Mouse (Mus musculus) embryonic facial prominence, embryonic 13.5 days (tissue): Measurements from ENCODE around the gene Apbb1ip. TPM values are rescaled to one million over a fixed set of nuclear protein-coding genes. Genes with fewer than 3 reads are reported as not detected.
A peak's percentile ranks its signal among the peaks of the same experiment; 100 is the strongest.

Source experiments
- ATAC-seq: fragments of 200-750 bp; cut with Nextera tagmentation; 2 replicates; pipeline ENCODE4 v1.8.0; 2017; ENCODE audit warnings: low read depth; ENCODE audit not compliant: insufficient number of reproducible peaks, insufficient read depth, low FRiP score, low TSS enrichment
- H3K27ac ChIP-seq: fragments of 300-500 bp; sonication (generic); 2 replicates; pipeline ENCODE4 v1.5.1; 2015; ENCODE audit warnings: moderate library complexity, mild to moderate bottlenecking, inconsistent platforms
- H3K27me3 ChIP-seq: fragments of 300-500 bp; sonication (generic); 2 replicates; pipeline ENCODE4 v1.6.1; 2015; ENCODE audit warnings: mild to moderate bottlenecking, inconsistent platforms
- H3K36me3 ChIP-seq: fragments of 300-500 bp; sonication (generic); 2 replicates; pipeline ENCODE4 v1.6.1; 2015; ENCODE audit warnings: mild to moderate bottlenecking, inconsistent platforms
- H3K4me1 ChIP-seq: fragments of 300-500 bp; sonication (generic); 2 replicates; pipeline ENCODE4 v1.6.1; 2015; ENCODE audit warnings: inconsistent platforms
- H3K4me2 ChIP-seq: fragments of 300-500 bp; sonication (generic); 2 replicates; pipeline ENCODE4 v1.6.1; 2015; ENCODE audit warnings: moderate library complexity, mild to moderate bottlenecking, inconsistent platforms
- H3K4me3 ChIP-seq: fragments of 300-500 bp; sonication (generic); 2 replicates; pipeline ENCODE4 v1.5.1; 2015; ENCODE audit warnings: mild to moderate bottlenecking, inconsistent platforms
- H3K9ac ChIP-seq: fragments of 300-500 bp; sonication (generic); 2 replicates; pipeline ENCODE4 v1.6.1; 2015; ENCODE audit warnings: mild to moderate bottlenecking, inconsistent platforms
- H3K9me3 ChIP-seq: fragments of 300-500 bp; sonication (generic); 2 replicates; pipeline ENCODE4 v1.6.1; 2016; ENCODE audit warnings: inconsistent platforms
- WGBS: fragments of 180-500 bp; shearing (Covaris S2); methylation state at CpG from one replicate; pipeline ENCODE4 v1.1.7; 2015; ENCODE audit warnings: mixed read lengths; 5-methylcytosine and 5-hydroxymethylcytosine counted together
- polyA plus RNA-seq: library from polyadenylated mRNA; unstranded; fragments of >200 nt; fragmentation: Nextera tagmentation; extraction: Ambion mirVana; gene quantifications from 2 replicates; pipeline ENCODE4 v1.2.1, GENCODE M21; 2015

Apbb1ip gene
- polyA plus RNA-seq, 1 experiment from 2014 or later = 4.5 TPM

DNA sequence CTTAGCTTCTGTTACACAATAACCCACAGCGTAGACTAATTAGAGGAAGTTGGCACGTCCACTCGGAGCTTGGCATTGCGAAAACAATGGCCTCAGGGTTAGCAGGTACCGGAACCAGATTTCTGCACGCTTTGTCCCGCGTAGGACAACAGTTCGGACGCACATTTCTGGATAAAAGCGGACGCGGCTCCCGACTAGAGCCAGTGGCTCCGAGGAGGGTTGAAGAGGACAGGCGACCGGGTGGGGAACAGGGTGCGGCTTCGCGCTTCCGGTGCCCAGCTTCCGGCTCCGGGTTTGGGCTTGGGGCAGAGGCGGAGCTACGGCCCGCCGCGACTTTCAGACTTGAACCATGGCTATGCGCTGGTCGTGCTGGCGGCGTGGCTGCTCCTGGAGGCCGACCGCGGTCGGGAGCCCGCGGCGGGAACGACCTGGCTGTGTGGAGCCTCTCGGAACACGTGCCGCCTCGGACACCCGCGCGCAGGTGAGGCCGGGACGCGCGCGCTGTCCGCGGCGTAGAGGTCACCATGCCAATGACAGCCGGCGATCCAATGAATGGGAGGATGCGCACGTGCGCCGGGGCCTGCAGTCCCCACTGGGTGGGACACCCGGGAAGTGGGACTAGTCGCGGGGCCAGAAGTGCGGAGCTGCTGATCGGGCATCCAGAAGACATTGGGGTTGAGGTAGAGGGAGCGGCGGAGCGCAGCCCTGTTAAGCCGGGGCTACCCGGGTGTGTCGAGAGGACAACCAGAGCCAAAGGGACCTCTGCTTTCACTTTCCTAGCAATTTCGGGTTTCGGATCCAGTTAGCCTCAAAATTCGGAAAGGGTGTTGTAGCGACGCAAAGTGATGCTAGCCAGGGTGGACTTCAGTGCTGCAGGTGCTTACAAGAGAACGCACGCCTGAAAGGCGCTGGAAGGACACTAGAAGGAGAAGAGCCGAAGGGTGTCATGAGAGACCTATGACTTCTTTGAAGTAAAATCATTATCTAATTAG, 121.7 kb downstream of the Apbb1ip start, which contains the start of gene Pdss1:
Gene Pdss1 (plus strand): TSS at position 241 of the 992 bp plus-strand sequence.
- Histone ChIP-seq H3K9me3 (no peaks in the 10 kb centered on the region), H3K27ac (peak within 1 kb of the TSS; percentile 78), H3K4me2 (peak within 1 kb of the TSS; percentile 73), H3K36me3 (0 out of 2 replicates have a peak, but pooled peaks cover 2% of the 10 kb centered on the region), H3K27me3 (no peaks in the 10 kb centered on the region), H3K4me1 (0 out of 2 replicates have a peak, but pooled peaks cover 3% of the 10 kb centered on the region), H3K9ac (peak within 1 kb of the TSS; percentile 85), H3K4me3 (peak within 1 kb of the TSS; percentile 87)
- WGBS = under 1% methylated on average over 81 of the region's 81 CpGs
- peak; percentile 96 for ATAC-seq

DNA sequence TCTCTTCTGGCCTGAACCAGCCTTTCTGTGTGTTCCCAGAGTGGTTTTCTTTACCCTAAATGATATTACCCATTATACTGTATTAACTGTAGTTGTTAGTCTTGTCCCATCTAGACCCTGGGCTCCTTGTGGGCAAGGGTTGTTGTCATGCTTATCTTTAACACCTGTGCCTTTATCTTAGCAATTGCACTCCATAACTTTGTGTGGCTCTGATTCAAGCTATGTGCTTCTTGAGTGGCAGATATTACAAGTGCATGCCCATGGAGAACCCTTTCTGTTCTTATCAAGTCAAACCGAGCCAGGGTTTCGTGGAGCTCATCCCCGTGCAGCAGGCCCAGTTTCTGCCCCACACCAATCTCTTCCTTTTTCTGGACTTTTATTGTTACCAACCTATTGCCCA, 130.1 kb downstream of the Apbb1ip start:
- Histone ChIP-seq H3K9me3 (no peaks in the 10 kb centered on the region), H3K27ac (no peak overlapping the region), H3K4me3 (no peak overlapping the region), H3K9ac (no peak overlapping the region), H3K36me3 (peaks cover 35% of the 10 kb centered on the region), H3K27me3 (no peaks in the 10 kb centered on the region), H3K4me1 (no peaks in the 10 kb centered on the region), H3K4me2 (no peak overlapping the region)
- WGBS = 93% methylated on average over 3 of the region's 3 CpGs
- no peak for ATAC-seq

GRCm38 (mm10) chr2:22914421-22914820, 140.5 kb downstream of the Apbb1ip start:
- no peak overlapping the region for H3K4me3 ChIP-seq
- H3K9ac ChIP-seq = no peak overlapping the region
- H3K4me2 ChIP-seq = no peak overlapping the region
- no peaks in the 10 kb centered on the region for H3K9me3 ChIP-seq
- ATAC-seq = no peak
- no peak overlapping the region for H3K27ac ChIP-seq
- no peaks in the 10 kb centered on the region for H3K4me1 ChIP-seq
- 84% methylated on average over 3 of the region's 3 CpGs for WGBS
- H3K27me3 ChIP-seq = no peaks in the 10 kb centered on the region
- H3K36me3 ChIP-seq = peaks cover 28% of the 10 kb centered on the region

GRCm38 (mm10) chr2:22918651-22919050, 144.8 kb downstream of the Apbb1ip start:
- WGBS = 85% methylated on average over 2 of the region's 2 CpGs
- no peak overlapping the region for H3K27ac ChIP-seq
- H3K9ac ChIP-seq = no peak overlapping the region
- H3K27me3 ChIP-seq = no peaks in the 10 kb centered on the region
- no peaks in the 10 kb centered on the region for H3K4me1 ChIP-seq
- H3K4me2 ChIP-seq = no peak overlapping the region
- peaks cover 25% of the 10 kb centered on the region for H3K36me3 ChIP-seq
- no peaks in the 10 kb centered on the region for H3K9me3 ChIP-seq
- ATAC-seq = no peak
- H3K4me3 ChIP-seq = no peak overlapping the region

Other genes starting within 250 kb of the Apbb1ip start
- 0.41 and 0.96 TPM in 2 replicates for gene Gad2, start 151.9 kb upstream of the Apbb1ip start, polyA plus RNA-seq
- 18.8 and 21.5 TPM in 2 replicates for gene Pdss1, start 121.4 kb downstream of the Apbb1ip start, polyA plus RNA-seq